Mouse (Mus musculus) midbrain, postnatal 0 days (tissue): ENCODE measurements at regions not wholly inside any gene's neighbourhood (a gene's known extent, or its start where the extent isn't known, plus 50 kb on each side); places are given as distances from the start of the nearest gene placed in this dataset.

Experiments used
- ATAC-seq: fragments of 200-750 bp; cut with Nextera tagmentation; 2 replicates; pipeline ENCODE4 v1.8.0; 2017; ENCODE audit warnings: moderate number of reproducible peaks, mild to moderate bottlenecking, moderate TSS enrichment, moderate library complexity; ENCODE audit not compliant: low FRiP score
- DNase-seq: peaks from one replicate; pipeline ENCODE4 v3.0.0-alpha.2; 2015; ENCODE audit warnings: low spot score
- H3K27ac ChIP-seq: fragments of 300-500 bp; sonication (generic); 2 replicates; pipeline ENCODE4 v1.5.1; 2014; ENCODE audit warnings: low read depth, mild to moderate bottlenecking, low read length, mixed read lengths
- H3K27me3 ChIP-seq: fragments of 300-500 bp; sonication (generic); 2 replicates; pipeline ENCODE4 v1.6.1; 2014; ENCODE audit warnings: low read length, control low read depth, mixed read lengths; ENCODE audit not compliant: insufficient read depth
- H3K36me3 ChIP-seq: fragments of 300-500 bp; sonication (generic); 2 replicates; pipeline ENCODE4 v1.6.1; 2014; ENCODE audit warnings: low read length, control low read depth, mixed read lengths; ENCODE audit not compliant: insufficient read depth
- H3K4me1 ChIP-seq: fragments of 300-500 bp; sonication (generic); 2 replicates; pipeline ENCODE4 v1.6.1; 2014; ENCODE audit warnings: mild to moderate bottlenecking, control low read depth, antibody characterized with exemption, low read length, mixed read lengths; ENCODE audit not compliant: insufficient read depth
- H3K4me2 ChIP-seq: fragments of 300-500 bp; sonication (generic); 2 replicates; pipeline ENCODE4 v1.6.1; 2014; ENCODE audit warnings: low read depth, mild to moderate bottlenecking, low read length, mixed read lengths; ENCODE audit not compliant: poor library complexity, severe bottlenecking
- H3K4me3 ChIP-seq: fragments of 300-500 bp; sonication (generic); 2 replicates; pipeline ENCODE4 v1.5.1; 2014; ENCODE audit warnings: low read depth, mild to moderate bottlenecking, low read length, moderate library complexity
- H3K9ac ChIP-seq: fragments of 300-500 bp; sonication (generic); replicated peaks from 2 replicates; pipeline ENCODE4 v1.6.1; 2014; ENCODE audit warnings: mild to moderate bottlenecking, low read length, moderate library complexity, mixed read lengths; ENCODE audit not compliant: poor library complexity, severe bottlenecking
- H3K9me3 ChIP-seq: fragments of 300-500 bp; sonication (generic); 2 replicates; pipeline ENCODE4 v1.6.1; 2016; ENCODE audit warnings: low read length, control low read depth
- CTCF ChIP-seq: IDR thresholded peaks from 2 replicates; pipeline ENCODE4 v1.5.1; 2016; ENCODE audit warnings: antibody characterized with exemption, mild to moderate bottlenecking
- WGBS: fragments of 180-500 bp; shearing (Covaris S2); extraction: QIAGEN DNeasy Blood & Tissue Kit; methylation state at CpG from one replicate; pipeline ENCODE4 v1.1.7; 2014; 5-methylcytosine and 5-hydroxymethylcytosine counted together

GRCm38 (mm10) chr4:81514547-81514946 is 71.9 kb upstream of the Mpdz start:
- no peak for ATAC-seq
- 93% methylated on average over 4 of the region's 4 CpGs for WGBS
- no peak overlapping the region for H3K4me3 ChIP-seq

DNA sequence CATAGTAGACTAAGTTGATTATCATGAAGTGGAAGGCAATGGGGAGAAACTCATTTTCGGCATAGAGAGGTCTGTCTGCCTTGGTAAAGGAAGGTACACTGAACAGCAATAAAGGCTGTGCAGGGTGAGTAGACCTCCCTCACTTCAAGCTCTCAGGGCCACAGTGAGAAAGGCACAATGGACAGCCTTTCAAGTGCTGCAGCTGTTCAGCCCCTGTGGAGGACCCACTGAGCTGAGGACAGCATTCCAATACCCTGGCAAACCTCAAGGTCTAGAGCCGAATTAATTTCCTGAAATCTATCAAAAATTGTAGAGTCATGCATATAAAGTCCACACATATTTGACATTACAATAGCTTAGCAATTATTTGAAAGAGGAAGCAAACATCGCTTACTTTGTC is 69.8 kb upstream of the Mpdz start:
- Histone ChIP-seq H3K27ac (no peak overlapping the region), H3K27me3 (no peaks in the 10 kb centered on the region), H3K4me1 (no peaks in the 10 kb centered on the region), H3K9ac (no peak overlapping the region), H3K4me2 (no peak overlapping the region), H3K36me3 (no peaks in the 10 kb centered on the region), H3K9me3 (no peaks in the 10 kb centered on the region), H3K4me3 (no peak overlapping the region)
- WGBS, result 38% methylated on average over 3 of the region's 3 CpGs
- no peak for TF ChIP-seq CTCF
- ATAC-seq (no peak), DNase-seq (no peak)

More at GRCm38 (mm10) chr4:81514547-81514946, 71.9 kb upstream of the Mpdz start:
- no peak for DNase-seq
- Histone ChIP-seq H3K27ac (no peak overlapping the region), H3K4me1 (no peaks in the 10 kb centered on the region), H3K27me3 (no peaks in the 10 kb centered on the region), H3K9me3 (no peaks in the 10 kb centered on the region), H3K4me2 (no peak overlapping the region), H3K9ac (no peak overlapping the region), H3K36me3 (no peaks in the 10 kb centered on the region)
- TF ChIP-seq CTCF, result no peak

DNA sequence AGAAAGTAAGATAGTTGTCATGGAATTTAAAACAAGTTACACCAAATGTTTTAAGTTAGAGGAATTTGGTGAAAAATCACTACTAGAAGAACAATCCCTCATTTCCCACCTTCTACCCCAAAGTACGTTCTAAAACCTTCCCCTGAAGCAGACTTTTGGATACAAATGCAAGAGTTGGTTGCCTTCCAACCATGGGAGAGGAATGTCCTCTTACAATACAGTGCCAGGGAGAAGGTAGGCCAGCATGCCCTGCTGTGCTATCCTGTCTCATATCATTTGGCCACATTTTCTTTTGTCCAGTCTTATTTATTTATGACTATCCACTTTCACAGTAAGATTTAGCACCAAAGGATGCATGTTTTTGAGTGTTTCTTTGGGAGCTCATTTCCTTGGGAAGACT is 66.2 kb upstream of the Mpdz start:
- WGBS, result 89% methylated on average over 1 of the region's 1 CpGs
- Histone ChIP-seq H3K9me3 (no peaks in the 10 kb centered on the region), H3K4me2 (no peak overlapping the region), H3K27me3 (no peaks in the 10 kb centered on the region), H3K4me3 (no peak overlapping the region), H3K27ac (no peak overlapping the region), H3K4me1 (no peaks in the 10 kb centered on the region), H3K36me3 (no peaks in the 10 kb centered on the region), H3K9ac (no peak overlapping the region)
- no peak for TF ChIP-seq CTCF
- no peak for ATAC-seq
- no peak for DNase-seq

DNA sequence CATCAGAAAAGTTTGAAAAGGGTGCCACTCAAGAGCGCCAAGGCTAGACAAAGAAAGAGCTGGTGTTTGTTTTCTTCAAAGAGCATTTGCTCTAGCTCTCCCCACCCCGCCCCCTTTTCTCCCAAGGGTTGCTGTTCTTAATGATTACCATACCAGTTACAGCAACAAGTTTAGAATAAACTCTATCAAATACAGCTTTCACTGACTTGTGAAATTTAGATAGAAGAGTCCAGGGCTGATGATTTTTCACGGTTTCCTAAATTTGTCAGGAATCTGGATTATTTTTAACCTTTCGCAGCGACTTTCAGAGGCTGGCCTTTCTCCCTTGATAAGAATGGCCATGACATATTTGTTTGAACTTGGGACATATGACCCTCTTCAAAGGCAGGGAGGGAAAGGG is 64.2 kb upstream of the Mpdz start:
- DNase-seq (no peak), ATAC-seq (no peak)
- Histone ChIP-seq H3K36me3 (no peaks in the 10 kb centered on the region), H3K4me3 (no peak overlapping the region), H3K27ac (no peak overlapping the region), H3K4me2 (no peak overlapping the region), H3K9ac (no peak overlapping the region), H3K27me3 (no peaks in the 10 kb centered on the region), H3K9me3 (no peaks in the 10 kb centered on the region), H3K4me1 (no peaks in the 10 kb centered on the region)
- 95% methylated on average over 5 of the region's 5 CpGs for WGBS
- no peak for TF ChIP-seq CTCF

DNA sequence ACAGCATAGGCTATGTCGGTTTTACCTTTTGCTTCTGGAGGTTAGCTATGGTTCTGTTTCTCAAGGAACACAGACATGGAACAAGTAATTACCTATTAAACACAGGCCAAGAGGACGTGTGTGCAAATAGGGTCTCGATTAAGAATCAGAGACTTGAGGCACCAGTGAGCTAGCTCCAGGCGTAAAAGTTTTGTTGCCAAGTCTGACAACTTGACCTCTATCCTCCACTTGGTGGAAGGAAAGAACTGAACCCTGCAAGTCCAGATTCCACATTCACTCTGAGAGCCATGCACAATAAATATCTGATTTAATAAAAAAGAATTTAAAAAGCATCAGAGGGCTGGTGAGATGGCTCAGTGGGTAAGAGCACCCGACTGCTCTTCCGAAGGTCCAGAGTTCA is 63.7 kb upstream of the Mpdz start:
- DNase-seq, result no peak
- no peak for TF ChIP-seq CTCF
- Histone ChIP-seq H3K27me3 (no peaks in the 10 kb centered on the region), H3K9me3 (no peaks in the 10 kb centered on the region), H3K9ac (no peak overlapping the region), H3K27ac (no peak overlapping the region), H3K36me3 (no peaks in the 10 kb centered on the region), H3K4me3 (no peak overlapping the region), H3K4me2 (no peak overlapping the region), H3K4me1 (no peaks in the 10 kb centered on the region)
- WGBS, result 96% methylated on average over 6 of the region's 6 CpGs
- ATAC-seq, result no peak

GRCm38 (mm10) chr4:81505096-81505495 is 62.5 kb upstream of the Mpdz start:
- Histone ChIP-seq H3K4me1 (no peaks in the 10 kb centered on the region), H3K36me3 (no peaks in the 10 kb centered on the region), H3K4me3 (no peak overlapping the region), H3K4me2 (no peak overlapping the region), H3K9me3 (no peaks in the 10 kb centered on the region), H3K27ac (no peak overlapping the region), H3K27me3 (no peaks in the 10 kb centered on the region), H3K9ac (no peak overlapping the region)
- TF ChIP-seq CTCF, result no peak
- WGBS, result 74% methylated on average over 3 of the region's 3 CpGs
- no peak for DNase-seq
- no peak for ATAC-seq
